Mouse (Mus musculus) left cerebral cortex, adult 2 months (tissue): ENCODE measurements around the gene Rpl36al. TPM values are rescaled to one million over a fixed set of nuclear protein-coding genes. Genes with fewer than 3 reads are reported as not detected.
A peak's percentile ranks its signal among the peaks of the same experiment; 100 is the strongest.

Experiments
- DNase-seq, 2 experiments: peaks; one replicate each; pipeline ENCODE4 v3.0.0; 2021 to 2022; ENCODE audit warnings: low spot score in 2 of 2, mixed read lengths in 1 of 2; ENCODE audit errors: extremely low spot score in 1 of 2
- H3K27ac ChIP-seq: fragments of 200-600 bp; 2 replicates; pipeline ENCODE4 v1.8.1; 2022
- H3K4me3 ChIP-seq: fragments of 200-600 bp; 2 replicates; pipeline ENCODE4 v1.8.1; 2022
- CTCF ChIP-seq: fragments of 200-600 bp; IDR thresholded peaks from 2 replicates; pipeline ENCODE4 v1.8.1; 2022; ENCODE audit warnings: antibody characterized with exemption, mild to moderate bottlenecking, moderate library complexity
- intact Hi-C: fragments of 180-260 bp; cut with DNase I; formaldehyde crosslinking; loops from one replicate; pipeline ENCODE4 v1.15.1; 2025
- long read RNA-seq, 2 experiments: library from polyadenylated mRNA; stranded (forward); transcript quantifications; one replicate each; pipeline ENCODE4 v2.0.0; 2021; ENCODE audit warnings: borderline mapping rate in 2 of 2
- total RNA-seq, 2 experiments: library from RNA; stranded (reverse); gene quantifications; 2 replicates each; pipeline ENCODE4 v1.2.3; 2021

Gene Rpl36al
- total RNA-seq, result 100 to 1,000 TPM; 174 to 177 TPM
- long read RNA-seq, experiment 1, transcript Rpl36al-201 (2 exons, 526 nt), result major isoform, 54 of 57 reads
- long read RNA-seq, experiment 1, partial matches to known transcripts, result 0 of 57 reads
- long read RNA-seq, experiment 1, other reads (novel, unspliced or antisense), result 0 of 57 reads
- long read RNA-seq, experiment 2, transcript Rpl36al-201 (2 exons, 526 nt), result major isoform, 49 of 50 reads
- long read RNA-seq, experiment 2, partial matches to known transcripts, result 0 of 50 reads
- long read RNA-seq, experiment 2, other reads (novel, unspliced or antisense), result 0 of 50 reads

GRCm38 (mm10) chr12:69183583-69184308 is at the start of gene Rpl36al, which contains the start of gene Mgat2:
Gene Rpl36al, minus strand, starts transcription at chr12:69184083.
Gene Mgat2, plus strand, starts transcription at chr12:69184157.
- TF ChIP-seq CTCF, result no peak

GRCm38 (mm10) chr12:69229251-69229650 is 45.4 kb upstream of the Rpl36al start:
- no peak overlapping the region for H3K27ac ChIP-seq
- DNase-seq, result no peak
- H3K4me3 ChIP-seq, result no peak overlapping the region
- no peak; the same call in none of the 2 replicates for TF ChIP-seq CTCF
- intact Hi-C loops, result no loop called here

More at GRCm38 (mm10) chr12:69183583-69184308, at the start of gene Rpl36al, which contains the start of gene Mgat2:
- peak; percentile 99 for DNase-seq
- intact Hi-C loops, result no loop called here
- Histone ChIP-seq H3K4me3 (peak within 1 kb of the TSS; percentile 65), H3K27ac (peak within 1 kb of the TSS; percentile 96)

GRCm38 (mm10) chr12:69227776-69228466 is 44.0 kb upstream of the Rpl36al start, which contains the start of gene Pole2:
Gene Pole2, minus strand, starts transcription at chr12:69228195.
- intact Hi-C loops, result no loop called here
- no peak for TF ChIP-seq CTCF
- no peak within 1 kb of the TSS for H3K27ac ChIP-seq
- peak within 1 kb of the TSS; percentile 80 for H3K4me3 ChIP-seq
- peak; percentile 82 for DNase-seq

GRCm38 (mm10) chr12:69220613-69221277 is 36.9 kb upstream of the Rpl36al start:
- TF ChIP-seq CTCF, result no peak
- no peak overlapping the region for H3K4me3 ChIP-seq
- no peak for DNase-seq
- no peak overlapping the region for H3K27ac ChIP-seq
- intact Hi-C loops, result no loop called here

- TF ChIP-seq CTCF, result no peak
- Histone ChIP-seq H3K4me3 (no peak overlapping the region), H3K27ac (no peak overlapping the region)
- intact Hi-C loops, result no loop called here
- no peak for DNase-seq
These were observed 32.7 kb upstream of the Rpl36al start for GRCm38 (mm10) chr12:69216587-69216986.

- Histone ChIP-seq H3K4me3 (no peak overlapping the region), H3K27ac (no peak overlapping the region)
- DNase-seq, result peak; percentile 28 to 38
- intact Hi-C loops, result no loop called here
- TF ChIP-seq CTCF, result no peak
These were observed 31.3 kb upstream of the Rpl36al start for GRCm38 (mm10) chr12:69215000-69215785.

- no peak for DNase-seq
- no peak overlapping the region for H3K4me3 ChIP-seq
- no peak overlapping the region for H3K27ac ChIP-seq
- intact Hi-C loops, result no loop called here
- TF ChIP-seq CTCF, result no peak
These were observed 30.5 kb upstream of the Rpl36al start for GRCm38 (mm10) chr12:69214393-69214792.

- no peak; the same call in 1 of the 2 replicates for TF ChIP-seq CTCF
These were observed 29.4 kb upstream of the Rpl36al start for GRCm38 (mm10) chr12:69213186-69213777.

GRCm38 (mm10) chr12:69211057-69211456 is 27.2 kb upstream of the Rpl36al start:
- TF ChIP-seq CTCF, result peak; percentile 43
- no peak overlapping the region for H3K4me3 ChIP-seq
- intact Hi-C loops, result no loop called here
- DNase-seq, result no peak
- H3K27ac ChIP-seq, result no peak overlapping the region

More at GRCm38 (mm10) chr12:69213186-69213777, 29.4 kb upstream of the Rpl36al start:
- intact Hi-C loops, result no loop called here
- DNase-seq, result no peak
- Histone ChIP-seq H3K4me3 (no peak overlapping the region), H3K27ac (no peak overlapping the region)
